Mouse (Mus musculus) spleen, postnatal 14 days (tissue): ENCODE results near the gene Fitm2.

Source experiments
- DNase-seq, 2 experiments: peaks; one replicate each; pipeline ENCODE4 v3.0.0; 2021 to 2022; ENCODE audit warnings: low spot score in 2 of 2

Gene Fitm2

DNA sequence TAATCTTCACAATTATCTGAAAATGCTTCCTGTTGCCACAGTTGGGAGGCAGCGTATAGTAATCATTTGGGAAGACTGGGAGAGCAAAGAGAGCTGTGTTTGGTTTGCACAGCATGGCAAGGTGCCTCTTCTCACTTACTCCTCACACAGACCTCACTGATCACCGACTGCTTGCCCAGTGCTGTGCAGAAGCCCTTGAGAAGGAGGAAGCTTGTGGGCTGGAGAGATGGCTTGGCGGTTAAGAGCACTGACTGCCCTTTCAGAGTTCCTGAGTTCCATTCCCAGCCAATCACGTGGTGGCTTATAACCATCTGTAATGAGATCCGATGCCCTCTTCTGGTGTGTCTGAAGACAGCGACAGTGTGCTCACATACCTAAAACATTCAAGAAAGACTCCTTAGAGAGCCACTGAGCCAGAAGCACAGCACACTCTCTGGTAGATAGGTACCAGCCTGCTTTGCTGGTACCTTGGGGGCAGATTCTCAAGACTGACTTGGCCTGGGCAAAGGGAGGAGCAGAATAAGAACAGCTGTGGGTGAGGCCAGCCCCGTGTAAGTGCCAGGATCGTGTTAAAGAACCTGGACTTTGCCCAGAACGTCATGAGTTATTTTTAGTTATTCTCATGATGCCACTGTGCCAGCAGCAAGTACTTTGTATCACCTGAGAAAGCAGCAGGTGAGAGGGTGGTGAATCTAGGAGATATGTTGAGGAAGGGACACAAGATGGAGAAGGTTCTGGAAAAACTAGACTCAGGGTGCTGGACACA is 49.4 kb downstream of the Fitm2 start:
- DNase-seq, result no peak

DNA sequence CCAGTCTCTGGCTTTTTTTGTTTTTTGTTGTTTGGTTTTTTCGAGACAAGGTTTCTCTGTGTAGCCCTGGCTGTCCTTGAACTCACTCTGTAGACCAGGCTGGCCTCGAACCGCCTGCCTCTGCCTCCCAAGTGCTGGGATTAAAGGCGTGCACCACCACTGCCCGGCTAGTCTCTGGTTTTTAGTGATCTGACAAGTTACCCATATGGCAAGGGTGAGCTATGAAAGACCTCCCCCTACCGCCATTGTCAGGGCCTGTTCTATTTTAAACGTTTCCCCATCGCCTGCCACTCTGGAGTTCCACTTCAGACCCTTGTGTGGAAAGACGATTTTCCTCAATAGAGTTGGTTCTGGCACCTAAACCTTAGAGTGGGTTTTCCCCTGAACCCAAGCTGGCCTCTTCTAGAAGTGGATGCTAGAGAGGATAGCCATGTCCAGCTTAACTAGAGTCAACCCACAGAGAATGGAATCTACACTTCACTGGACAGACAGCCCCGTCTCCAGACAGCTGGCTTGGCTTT is 52.0 kb downstream of the Fitm2 start:
- no peak for DNase-seq

GRCm38 (mm10) chr2:163419346-163420045 is 52.9 kb downstream of the Fitm2 start:
- peak; percentile 98 for DNase-seq

DNA sequence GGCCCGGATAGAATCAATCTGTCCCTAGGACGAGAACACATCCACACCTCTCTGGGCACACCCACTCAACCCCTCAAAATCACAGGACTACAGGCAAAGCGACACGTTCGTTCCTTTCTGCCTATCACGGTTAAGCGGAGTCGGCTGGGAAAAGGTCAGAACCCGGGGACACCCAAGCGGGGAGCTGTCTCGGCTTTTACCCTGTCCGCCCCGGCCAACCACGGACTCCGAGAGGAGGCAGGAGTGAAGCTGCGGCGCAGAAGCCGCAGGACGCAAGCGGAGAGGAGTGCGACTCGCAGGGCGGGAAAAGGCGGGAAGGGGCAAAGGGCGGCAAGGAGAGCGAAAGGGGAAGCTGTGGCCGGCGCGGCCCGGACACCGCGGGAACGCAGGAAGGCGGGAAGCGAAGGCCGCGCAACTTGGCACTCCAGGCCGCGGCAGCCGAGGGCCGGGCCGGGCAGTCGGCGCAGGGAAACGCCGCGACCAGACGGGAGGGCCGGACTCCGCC is 53.5 kb downstream of the Fitm2 start:
- DNase-seq, result no peak

DNA sequence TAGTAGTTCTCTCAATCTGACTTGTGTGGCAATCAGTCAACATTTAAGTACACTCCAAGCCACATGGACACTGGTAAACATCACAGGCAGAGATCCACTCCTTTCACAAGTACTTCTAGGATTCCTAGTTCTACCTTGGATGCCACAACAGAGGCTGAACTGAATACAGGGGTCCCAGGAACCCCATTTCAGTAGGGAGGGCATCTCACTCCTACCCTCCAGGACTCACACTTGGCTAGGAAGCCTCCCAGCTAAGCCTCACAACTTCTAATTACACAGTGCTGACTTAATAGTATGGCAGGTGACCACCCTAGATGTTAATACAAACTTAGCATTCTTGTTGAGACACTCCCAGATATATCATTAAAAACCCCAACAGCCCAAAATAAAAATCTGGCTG is 54.6 kb downstream of the Fitm2 start:
- no peak for DNase-seq

DNA sequence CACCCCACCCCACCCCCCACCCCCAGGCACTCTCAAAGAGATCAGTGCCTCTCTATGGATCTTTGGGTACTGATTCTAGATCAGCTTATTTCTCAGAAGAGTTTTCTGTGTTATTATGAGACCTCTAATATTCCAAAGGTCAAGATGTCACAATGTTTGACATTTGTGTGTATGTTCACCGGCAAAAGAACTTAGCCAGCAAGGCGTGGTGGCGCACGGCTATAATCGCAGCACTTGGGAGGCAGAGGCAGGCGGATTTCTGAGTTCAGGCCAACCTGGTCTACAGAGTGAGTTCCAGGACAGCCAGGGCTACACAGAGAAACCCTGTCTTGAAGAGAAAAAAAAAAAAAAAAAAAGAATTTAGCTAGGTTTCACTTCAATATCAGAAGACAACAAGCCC is 55.4 kb downstream of the Fitm2 start:
- no peak for DNase-seq
